Mouse (Mus musculus): ENCODE data around the gene Erp27. TPM values are rescaled to one million over a fixed set of nuclear protein-coding genes. Genes with fewer than 3 reads are reported as not detected.

The Erp27 gene
- total and polyA plus RNA-seq, 3 experiments = 0.55 to 1.9 TPM; not detected in 1

GRCm38 (mm10) chr6:136943392-136943791 lies 21.4 kb upstream of the Erp27 start:
- no peak overlapping the region for H3K27ac ChIP-seq (ENCODE audit: insufficient read depth, low read depth)
- in situ Hi-C loops (cut with MboI; ENCODE audit: low pct_ligation_motif_present, low pct_unique_long_range_greater_than_20kb, low sequenced_read_pairs) = no loop called here
- no peak overlapping the region for H3K9ac ChIP-seq (ENCODE audit: insufficient read depth, low read depth)
- no peak for DNase-seq (ENCODE audit: extremely low read depth)
- no peaks in the 10 kb centered on the region for H3K9me3 ChIP-seq (replicated peaks; ENCODE audit: low read length)
- dilution Hi-C loops (cut with MboI; ENCODE audit: extremely low pct_ligation_motif_present, extremely low pct_unique_long_range_greater_than_20kb, low sequenced_read_pairs) = no loop called here
- H3K27me3 ChIP-seq (replicated peaks) = no peaks in the 10 kb centered on the region
- peaks cover 28% of the 10 kb centered on the region for H3K79me2 ChIP-seq (replicated peaks; ENCODE audit: control insufficient read depth, extremely low read depth, insufficient read depth, poor library complexity, severe bottlenecking)
- H3K36me3 ChIP-seq (replicated peaks in 1 of 2; ENCODE audit: control insufficient read depth in 1 of 2, insufficient read depth in 1 of 2, low read length in 1 of 2) = peaks cover 0 to 2% of the 10 kb centered on the region in 2 experiments
- H3K4me3 ChIP-seq (replicated peaks in 1 of 3; ENCODE audit: low read depth in 2 of 3, low read length in 2 of 3, poor library complexity in 1 of 3) = no peak overlapping the region
- TF ChIP-seq POLR2A (IDR thresholded peaks at IDR 0.05; ENCODE audit: low read depth, low read length) (no peak), MAFK (IDR thresholded peaks at IDR 0.05; ENCODE audit: insufficient replicate concordance, low read length) (no peak), RCOR1 (conservative IDR thresholded peaks at IDR 0.05; ENCODE audit: low read depth, low read length) (no peak), CHD2 (IDR thresholded peaks at IDR 0.05; ENCODE audit: low read length) (no peak), ELF1 (IDR thresholded peaks at IDR 0.05; ENCODE audit: low read depth, low read length) (no peak), JUN (IDR thresholded peaks at IDR 0.05; ENCODE audit: insufficient read depth, low read depth, low read length) (no peak), RAD21 (IDR thresholded peaks at IDR 0.05; ENCODE audit: low read depth, low read length) (no peak)
- no peak overlapping the region for H3K4me2 ChIP-seq (ENCODE audit: insufficient read depth, low read depth, poor library complexity, severe bottlenecking)
- H3K4me1 ChIP-seq (ENCODE audit: control insufficient read depth in 1 of 2, insufficient read depth in 2 of 2) = peaks cover 11 to 37% of the 10 kb centered on the region in 2 experiments

GRCm38 (mm10) chr6:136942280-136942679 lies 20.3 kb upstream of the Erp27 start:
- TF ChIP-seq JUN (IDR thresholded peaks at IDR 0.05; ENCODE audit: insufficient read depth, low read depth, low read length) = no peak
- peak; percentile 78; the same call in 1 of the 2 replicates for TF ChIP-seq MEF2A (IDR thresholded peaks at IDR 0.05; ENCODE audit: borderline replicate concordance, low read depth, low read length)
- no peak for DNase-seq (ENCODE audit: extremely low read depth)
- peaks cover 0 to 2% of the 10 kb centered on the region in 2 experiments for H3K36me3 ChIP-seq (replicated peaks in 1 of 2; ENCODE audit: control insufficient read depth in 1 of 2, insufficient read depth in 1 of 2, low read length in 1 of 2)
- no peaks in the 10 kb centered on the region for H3K27me3 ChIP-seq (replicated peaks)
- dilution Hi-C loops (cut with MboI; ENCODE audit: extremely low pct_ligation_motif_present, extremely low pct_unique_long_range_greater_than_20kb, low sequenced_read_pairs) = no loop called here
- peaks cover 11 to 39% of the 10 kb centered on the region in 2 experiments for H3K4me1 ChIP-seq (ENCODE audit: control insufficient read depth in 1 of 2, insufficient read depth in 2 of 2)
- in situ Hi-C loops (cut with MboI; ENCODE audit: low pct_ligation_motif_present, low pct_unique_long_range_greater_than_20kb, low sequenced_read_pairs) = no loop called here
- H3K79me2 ChIP-seq (replicated peaks; ENCODE audit: control insufficient read depth, extremely low read depth, insufficient read depth, poor library complexity, severe bottlenecking) = peaks cover 39% of the 10 kb centered on the region
- H3K9ac ChIP-seq (ENCODE audit: insufficient read depth, low read depth) = peak overlapping the region; percentile 90; the same call in 1 of the 2 replicates
- peak overlapping the region; percentile 66 for H3K4me2 ChIP-seq (ENCODE audit: insufficient read depth, low read depth, poor library complexity, severe bottlenecking)
- peak overlapping the region; percentile 18; the same call in 1 of the 2 replicates for H3K27ac ChIP-seq (ENCODE audit: insufficient read depth, low read depth)
- no peaks in the 10 kb centered on the region for H3K9me3 ChIP-seq (replicated peaks; ENCODE audit: low read length)
- H3K4me3 ChIP-seq (replicated peaks in 1 of 3; ENCODE audit: low read depth in 2 of 3, low read length in 2 of 3, poor library complexity in 1 of 3) = no peak overlapping the region

- Histone ChIP-seq H3K36me3 (replicated peaks in 1 of 2; ENCODE audit: control insufficient read depth in 1 of 2, insufficient read depth in 1 of 2, low read length in 1 of 2) (peaks cover 6 to 10% of the 10 kb centered on the region in 2 experiments), H3K9ac (ENCODE audit: insufficient read depth, low read depth) (peak within 1 kb of the TSS; percentile 90), H3K27me3 (replicated peaks) (no peaks in the 10 kb centered on the region), H3K4me1 (ENCODE audit: control insufficient read depth in 1 of 2, insufficient read depth in 2 of 2) (peaks cover 11 to 45% of the 10 kb centered on the region in 2 experiments), H3K27ac (ENCODE audit: insufficient read depth, low read depth) (peak within 1 kb of the TSS; percentile 94), H3K9me3 (replicated peaks; ENCODE audit: low read length) (no peaks in the 10 kb centered on the region), H3K4me3 (replicated peaks in 1 of 3; ENCODE audit: low read depth in 2 of 3, low read length in 2 of 3, poor library complexity in 1 of 3) (peak within 1 kb of the TSS; percentile 58 to 91 (median 70)), H3K4me2 (ENCODE audit: insufficient read depth, low read depth, poor library complexity, severe bottlenecking) (peak within 1 kb of the TSS; percentile 66), H3K79me2 (replicated peaks; ENCODE audit: control insufficient read depth, extremely low read depth, insufficient read depth, poor library complexity, severe bottlenecking) (peaks cover 49% of the 10 kb centered on the region)
- dilution Hi-C loops (cut with MboI; ENCODE audit: extremely low pct_ligation_motif_present, extremely low pct_unique_long_range_greater_than_20kb, low sequenced_read_pairs) = no loop called here
- peak; percentile 77 for DNase-seq (ENCODE audit: extremely low read depth)
- in situ Hi-C loops (cut with MboI; ENCODE audit: low pct_ligation_motif_present, low pct_unique_long_range_greater_than_20kb, low sequenced_read_pairs) = no loop called here
- peak; percentile 48; the same call in 1 of the 2 replicates for TF ChIP-seq MEF2A (IDR thresholded peaks at IDR 0.05; ENCODE audit: borderline replicate concordance, low read depth, low read length)
- peak; percentile 78 for TF ChIP-seq TBP (conservative IDR thresholded peaks at IDR 0.05; ENCODE audit: low read depth, low read length)
- TF ChIP-seq ZC3H11A (IDR thresholded peaks at IDR 0.05; ENCODE audit: low read depth, low read length) = no peak
- peak; percentile 37; the same call in 1 of the 2 replicates for TF ChIP-seq USF1 (IDR thresholded peaks at IDR 0.05; ENCODE audit: low read depth, low read length)
- no peak for TF ChIP-seq UBTF (IDR thresholded peaks at IDR 0.05; ENCODE audit: low read depth, low read length)
- TF ChIP-seq JUND (conservative IDR thresholded peaks at IDR 0.05; ENCODE audit: low read depth, low read length) = peak; percentile 86
- TF ChIP-seq CHD2 (IDR thresholded peaks at IDR 0.05; ENCODE audit: low read length) = peak; percentile 63; the same call in 1 of the 2 replicates
- TF ChIP-seq NRF1 (IDR thresholded peaks at IDR 0.05; ENCODE audit: low read depth, low read length) = no peak
- TF ChIP-seq CHD1 (IDR thresholded peaks at IDR 0.05; ENCODE audit: low read depth, low read length) = peak; percentile 61
- TF ChIP-seq SMC3 (IDR thresholded peaks at IDR 0.05; ENCODE audit: low read depth, low read length) = no peak
- peak; percentile 63 for TF ChIP-seq ELF1 (IDR thresholded peaks at IDR 0.05; ENCODE audit: low read depth, low read length)
- no peak for TF ChIP-seq ZKSCAN1 (IDR thresholded peaks at IDR 0.05; ENCODE audit: borderline replicate concordance, low read depth, low read length)
- TF ChIP-seq RCOR1 (conservative IDR thresholded peaks at IDR 0.05; ENCODE audit: low read depth, low read length) = no peak; the same call in 1 of the 2 replicates
- peak; percentile 64 for TF ChIP-seq TCF12 (IDR thresholded peaks at IDR 0.05; ENCODE audit: low read depth, low read length)
- TF ChIP-seq MXI1 (IDR thresholded peaks at IDR 0.05; ENCODE audit: low read depth, low read length) = peak; percentile 86
- TF ChIP-seq E2F4 (IDR thresholded peaks at IDR 0.05; ENCODE audit: insufficient replicate concordance, low read depth, low read length) = no peak
- TF ChIP-seq HCFC1 (IDR thresholded peaks at IDR 0.05; ENCODE audit: low read depth, low read length) = peak; percentile 65
Measured at GRCm38 (mm10) chr6:136941051-136942021, 19.4 kb upstream of the Erp27 start, which contains the start of gene Arhgdib. TSS of gene Arhgdib (minus strand) at chr6:136941899.

All from CH12.LX (cell line).